Mouse (Mus musculus) midbrain, embryonic 12.5 days (tissue): Measurements from ENCODE around the gene Ift80. TPM values are rescaled to one million over a fixed set of nuclear protein-coding genes. Genes with fewer than 3 reads are reported as not detected.
"Not testable (repeated sequence)": the region's sequence is repeated elsewhere in the genome, so short reads cannot be mapped to it uniquely, and the experiment has no call there.

Experiments
- ATAC-seq: fragments of 200-750 bp; cut with Nextera tagmentation; 2 replicates; pipeline ENCODE4 v1.8.0; 2017; ENCODE audit warnings: low read depth, moderate TSS enrichment, moderate library complexity; ENCODE audit not compliant: low FRiP score
- H3K27ac ChIP-seq: fragments of 300-500 bp; sonication (generic); replicated peaks from 2 replicates; pipeline ENCODE4 v1.5.1; 2016; ENCODE audit warnings: mild to moderate bottlenecking
- H3K27me3 ChIP-seq: fragments of 300-500 bp; sonication (generic); 2 replicates; pipeline ENCODE4 v1.6.1; 2016; ENCODE audit warnings: mild to moderate bottlenecking
- H3K36me3 ChIP-seq: fragments of 300-500 bp; sonication (generic); 2 replicates; pipeline ENCODE4 v1.6.1; 2016
- H3K4me1 ChIP-seq: fragments of 300-500 bp; sonication (generic); 2 replicates; pipeline ENCODE4 v1.6.1; 2016
- H3K4me2 ChIP-seq: fragments of 300-500 bp; sonication (generic); replicated peaks from 2 replicates; pipeline ENCODE4 v1.6.1; 2016; ENCODE audit warnings: mild to moderate bottlenecking, moderate library complexity
- H3K4me3 ChIP-seq: fragments of 300-500 bp; sonication (generic); 2 replicates; pipeline ENCODE4 v1.5.1; 2016; ENCODE audit warnings: mild to moderate bottlenecking
- H3K9ac ChIP-seq: fragments of 300-500 bp; sonication (generic); replicated peaks from 2 replicates; pipeline ENCODE4 v1.6.1; 2016; ENCODE audit warnings: mild to moderate bottlenecking, moderate library complexity
- H3K9me3 ChIP-seq: fragments of 300-500 bp; sonication (generic); 2 replicates; pipeline ENCODE4 v1.6.1; 2016; ENCODE audit warnings: mild to moderate bottlenecking
- WGBS: fragments of 180-500 bp; shearing (Covaris S2); methylation state at CpG from one replicate; pipeline ENCODE4 v1.1.7; 2016; 5-methylcytosine and 5-hydroxymethylcytosine counted together
- polyA plus RNA-seq: library from polyadenylated mRNA; unstranded; fragments of >200 nt; fragmentation: Nextera tagmentation; extraction: Ambion mirVana; gene quantifications from 2 replicates; pipeline ENCODE4 v1.2.1, GENCODE M21; 2016

The Ift80 gene
- polyA plus RNA-seq, 1 experiment from 2014 or later = 16.2 TPM

- Histone ChIP-seq H3K4me1 (no peaks in the 10 kb centered on the region), H3K36me3 (no peaks in the 10 kb centered on the region), H3K4me3 (no peak overlapping the region), H3K27ac (no peak overlapping the region), H3K9ac (no peak overlapping the region), H3K9me3 (no peaks in the 10 kb centered on the region), H3K27me3 (no peaks in the 10 kb centered on the region), H3K4me2 (no peak overlapping the region)
- WGBS = 84% methylated on average over 2 of the region's 2 CpGs
- ATAC-seq = no peak
Measured at GRCm38 (mm10) chr3:68904902-68905778, 99.2 kb downstream of the Ift80 start.

GRCm38 (mm10) chr3:68902636-68903035 is 101.7 kb downstream of the Ift80 start:
- H3K27ac ChIP-seq, H3K36me3 ChIP-seq, H3K4me3 ChIP-seq, H3K9ac ChIP-seq, H3K4me2 ChIP-seq, H3K27me3 ChIP-seq, ATAC-seq, H3K9me3 ChIP-seq, H3K4me1 ChIP-seq: not testable (repeated sequence)
- 95% methylated on average over 20 of the region's 20 CpGs for WGBS

GRCm38 (mm10) chr3:68897154-68897553 is 107.2 kb downstream of the Ift80 start:
- Histone ChIP-seq H3K9ac (no peak overlapping the region), H3K36me3 (0 out of 2 replicates have a peak, but pooled peaks cover 3% of the 10 kb centered on the region), H3K4me1 (no peaks in the 10 kb centered on the region), H3K9me3 (no peaks in the 10 kb centered on the region), H3K27ac (no peak overlapping the region), H3K4me2 (no peak overlapping the region), H3K27me3 (no peaks in the 10 kb centered on the region), H3K4me3 (no peak overlapping the region)
- no peak for ATAC-seq
- WGBS = 87% methylated on average over 5 of the region's 5 CpGs

- Histone ChIP-seq H3K9ac (no peak overlapping the region), H3K4me1 (no peaks in the 10 kb centered on the region), H3K9me3 (no peaks in the 10 kb centered on the region), H3K4me3 (no peak overlapping the region), H3K36me3 (0 out of 2 replicates have a peak, but pooled peaks cover 3% of the 10 kb centered on the region), H3K27ac (no peak overlapping the region), H3K27me3 (no peaks in the 10 kb centered on the region), H3K4me2 (no peak overlapping the region)
- ATAC-seq = no peak
- WGBS = 81% methylated on average over 4 of the region's 4 CpGs
Measured at GRCm38 (mm10) chr3:68895426-68895825, 108.9 kb downstream of the Ift80 start.

GRCm38 (mm10) chr3:68886845-68887244 is 117.5 kb downstream of the Ift80 start:
- ATAC-seq = no peak

GRCm38 (mm10) chr3:68874079-68874478 is 130.3 kb downstream of the Ift80 start:
- no peak overlapping the region for H3K4me2 ChIP-seq
- H3K36me3 ChIP-seq = no peaks in the 10 kb centered on the region
- no peak overlapping the region for H3K4me3 ChIP-seq
- WGBS = 91% methylated on average over 2 of the region's 2 CpGs
- H3K4me1 ChIP-seq = peaks cover 15% of the 10 kb centered on the region
- no peak for ATAC-seq
- H3K9ac ChIP-seq = no peak overlapping the region
- no peak overlapping the region for H3K27ac ChIP-seq
- no peaks in the 10 kb centered on the region for H3K9me3 ChIP-seq
- peaks cover 19% of the 10 kb centered on the region for H3K27me3 ChIP-seq

More at GRCm38 (mm10) chr3:68886845-68887244, 117.5 kb downstream of the Ift80 start:
- H3K4me1 ChIP-seq = no peaks in the 10 kb centered on the region
- H3K27ac ChIP-seq = no peak overlapping the region
- no peaks in the 10 kb centered on the region for H3K36me3 ChIP-seq
- WGBS = 91% methylated on average over 5 of the region's 5 CpGs
- no peak overlapping the region for H3K9ac ChIP-seq
- no peaks in the 10 kb centered on the region for H3K27me3 ChIP-seq
- no peak overlapping the region for H3K4me3 ChIP-seq
- no peak overlapping the region for H3K4me2 ChIP-seq
- H3K9me3 ChIP-seq = no peaks in the 10 kb centered on the region

- H3K4me2 ChIP-seq = peak overlapping the region; percentile 98
- peak overlapping the region; percentile 71; the same call in 1 of the 2 replicates for H3K9ac ChIP-seq
- 6% methylated on average over 15 of the region's 15 CpGs for WGBS
- peaks cover 40% of the 10 kb centered on the region for H3K27me3 ChIP-seq
- 0 out of 2 replicates have a peak, but pooled peaks have one; percentile 1 for ATAC-seq
- no peaks in the 10 kb centered on the region for H3K36me3 ChIP-seq
- H3K4me1 ChIP-seq = peaks cover 20% of the 10 kb centered on the region
- peak overlapping the region; percentile 76 for H3K4me3 ChIP-seq
- H3K9me3 ChIP-seq = no peaks in the 10 kb centered on the region
- H3K27ac ChIP-seq = no peak overlapping the region
Measured at GRCm38 (mm10) chr3:68870568-68870950, 133.8 kb downstream of the Ift80 start.

- under 1% methylated on average over 92 of the region's 96 CpGs for WGBS
- Histone ChIP-seq H3K4me1 (peaks cover 20% of the 10 kb centered on the region), H3K4me2 (peak overlapping the region; percentile 98), H3K4me3 (peak overlapping the region; percentile 76), H3K27ac (peak overlapping the region; percentile 39), H3K9me3 (no peaks in the 10 kb centered on the region), H3K36me3 (no peaks in the 10 kb centered on the region), H3K27me3 (peaks cover 43% of the 10 kb centered on the region), H3K9ac (peak overlapping the region; percentile 71)
- peak; percentile 74 for ATAC-seq
Measured at GRCm38 (mm10) chr3:68869691-68870567, 134.4 kb downstream of the Ift80 start.

GRCm38 (mm10) chr3:68869211-68869690 is 135.1 kb downstream of the Ift80 start, which contains the start of gene 1110032F04Rik:
Gene 1110032F04Rik (plus strand): TSS chr3:68869586.
- Histone ChIP-seq H3K27ac (peak within 1 kb of the TSS; percentile 39), H3K4me1 (peaks cover 20% of the 10 kb centered on the region), H3K9me3 (no peaks in the 10 kb centered on the region), H3K27me3 (peaks cover 43% of the 10 kb centered on the region), H3K36me3 (no peaks in the 10 kb centered on the region), H3K4me3 (peak within 1 kb of the TSS; percentile 76), H3K4me2 (peak within 1 kb of the TSS; percentile 98), H3K9ac (peak within 1 kb of the TSS; percentile 71)
- under 1% methylated on average over 58 of the region's 62 CpGs for WGBS
- peak; percentile 87 for ATAC-seq

GRCm38 (mm10) chr3:68852414-68852813 is 152.0 kb downstream of the Ift80 start:
- H3K4me1 ChIP-seq = no peaks in the 10 kb centered on the region
- H3K27ac ChIP-seq = no peak overlapping the region
- H3K27me3 ChIP-seq = no peaks in the 10 kb centered on the region
- no peak for ATAC-seq
- no peaks in the 10 kb centered on the region for H3K9me3 ChIP-seq
- no peak overlapping the region for H3K4me3 ChIP-seq
- H3K4me2 ChIP-seq = no peak overlapping the region
- WGBS = 86% methylated on average over 1 of the region's 1 CpGs
- H3K9ac ChIP-seq = no peak overlapping the region
- no peaks in the 10 kb centered on the region for H3K36me3 ChIP-seq

GRCm38 (mm10) chr3:68848323-68848722 is 156.0 kb downstream of the Ift80 start:
- H3K4me1 ChIP-seq = no peaks in the 10 kb centered on the region
- no peak overlapping the region for H3K27ac ChIP-seq
- H3K9me3 ChIP-seq = no peaks in the 10 kb centered on the region
- no peak overlapping the region for H3K4me2 ChIP-seq
- H3K36me3 ChIP-seq = no peaks in the 10 kb centered on the region
- ATAC-seq = no peak
- H3K4me3 ChIP-seq = no peak overlapping the region
- H3K9ac ChIP-seq = no peak overlapping the region
- 64% methylated on average over 3 of the region's 3 CpGs for WGBS
- no peaks in the 10 kb centered on the region for H3K27me3 ChIP-seq
